9 mouse cellular contexts compared by ENCODE assay signal in genomic region chr3:108328441-108328841, GRCm38 (mm10). TPM values are rescaled to one million over a fixed set of nuclear protein-coding genes. Genes with fewer than 3 reads are reported as not detected.
A peak's percentile ranks its signal among the peaks of the same experiment; 100 is the strongest.
DNase-seq lines count a peak whose midpoint lies in the region; ATAC-seq lines count a peak whose summit lies in the region.
"Had no signal": no experiment of that assay in that cellular context is flagged by ENCODE, and none has a peak within 500 bp of the region (broad histone marks: within the 10 kb centered on the region; RNA-seq: fewer than 3 reads in every experiment).

No protein-coding gene starts in this region.

- no peak for ATAC-seq in intestine, embryonic 14.5 days (replicated peaks; ENCODE audit: low FRiP score, low TSS enrichment, low read depth)
- no peak for ATAC-seq in limb, embryonic 15.5 days (ENCODE audit: insufficient number of reproducible peaks, low FRiP score, low TSS enrichment, low read depth)

- no peaks in the 10 kb centered on the region for H3K9me3 ChIP-seq in intestine, embryonic 14.5 days (ENCODE audit: control insufficient read depth, low read length)
- no peaks in the 10 kb centered on the region for H3K9me3 ChIP-seq in limb, embryonic 15.5 days
- H3K9me3 ChIP-seq: G1E had no signal

- H3K36me3 ChIP-seq in intestine, embryonic 14.5 days (ENCODE audit: control insufficient read depth, insufficient read depth, low read length) = peaks cover 4% of the 10 kb centered on the region; the same call in 1 of the 2 replicates
- H3K36me3 ChIP-seq in limb, embryonic 15.5 days = peaks cover 12% of the 10 kb centered on the region
- H3K36me3 ChIP-seq: G1E had no signal

- intact Hi-C loops in left cerebral cortex, postnatal 10 days (cut with DNase I) = loop anchor here (5.0 kb wide), 1 partner anchor 41 kb away; no protein-coding TSS in a partner anchor
- intact Hi-C loops in gastrocnemius, postnatal 36 days (cut with DNase I) = no loop called here

- no peaks in the 10 kb centered on the region for H3K4me1 ChIP-seq in intestine, embryonic 14.5 days (replicated peaks; ENCODE audit: control insufficient read depth, insufficient read depth, low read length)
- H3K4me1 ChIP-seq in limb, embryonic 15.5 days = peaks cover 7% of the 10 kb centered on the region; the same call in 1 of the 2 replicates

- no peak overlapping the region for H3K4me2 ChIP-seq in intestine, embryonic 14.5 days (ENCODE audit: low read length)
- no peak overlapping the region for H3K4me2 ChIP-seq in limb, embryonic 15.5 days

- DNase-seq in left cerebral cortex, postnatal 10 days (ENCODE audit: extremely low spot score in 1 of 2, low spot score in 2 of 2) = peak; percentile 45 to 76
- no peak for DNase-seq in left cerebral cortex, adult 8-10 months (ENCODE audit: low spot score in 2 of 2)
- DNase-seq in brain, embryonic 18.5 days (ENCODE audit: low read depth, low spot score) = peak; percentile 28
- DNase-seq in gastrocnemius, postnatal 36 days = peak; percentile 56 to 57
- DNase-seq in intestine, embryonic 14.5 days (ENCODE audit: low spot score) = no peak
- peak; percentile 58 for DNase-seq in right cerebral cortex, postnatal 14 days
- DNase-seq in embryo, embryonic 10.5 days (ENCODE audit: low spot score) = no peak

- H3K27me3 ChIP-seq in intestine, embryonic 14.5 days (replicated peaks; ENCODE audit: control insufficient read depth, insufficient read depth, low read length) = no peaks in the 10 kb centered on the region
- H3K27me3 ChIP-seq in limb, embryonic 15.5 days = no peaks in the 10 kb centered on the region

- H3K9ac ChIP-seq in intestine, embryonic 14.5 days (ENCODE audit: low read length) = no peak overlapping the region
- H3K9ac ChIP-seq in limb, embryonic 15.5 days = no peak overlapping the region

- 48% methylated on average over 9 of the region's 9 CpGs for whole genome bisulfite sequencing in intestine, embryonic 14.5 days
- WGBS in limb, embryonic 15.5 days = 38% methylated on average over 9 of the region's 9 CpGs

- H3K4me3 ChIP-seq in intestine, embryonic 14.5 days (ENCODE audit: low read depth, low read length) = no peak overlapping the region
- H3K4me3 ChIP-seq in limb, embryonic 15.5 days = no peak overlapping the region

- peak overlapping the region; percentile 34; the same call in 1 of the 2 replicates for H3K27ac ChIP-seq in intestine, embryonic 14.5 days (ENCODE audit: low read depth)
- peak overlapping the region; percentile 77 for H3K27ac ChIP-seq in limb, embryonic 15.5 days

RNA-seq across cellular contexts. Expression of gene Mybphl, which starts 36.3 kb away (rescaled TPM):
- total RNA-seq in left cerebral cortex, postnatal 10 days (2021) = not detected
- total RNA-seq in left cerebral cortex, adult 8-10 months (2022) = not detected
- total RNA-seq in gastrocnemius, postnatal 36 days (2021) = not detected
- polyA plus RNA-seq in intestine, embryonic 14.5 days (2014; fragmentation: Nextera tagmentation; extraction: Ambion mirVana) = not detected in 2 replicates
- polyA plus RNA-seq in limb, embryonic 15.5 days (2015; fragmentation: Nextera tagmentation; extraction: Ambion mirVana) = not detected in 2 replicates
- total RNA-seq: G1E had no signal
- polyA plus RNA-seq: G1E had no signal

RNA-seq across cellular contexts. Expression of gene Sort1, which starts 44.6 kb away (rescaled TPM):
- total RNA-seq in left cerebral cortex, postnatal 10 days (2021) = 100 to 1,000 TPM; 176 to 177 TPM
- total RNA-seq in left cerebral cortex, adult 8-10 months (2022) = 100 to 1,000 TPM; 273 to 299 (median 284) TPM
- total RNA-seq in gastrocnemius, postnatal 36 days (2021) = 10 to 100 TPM; 36.7 to 37.8 TPM
- 11.4 and 13.5 TPM in 2 replicates for polyA plus RNA-seq in intestine, embryonic 14.5 days (2014; fragmentation: Nextera tagmentation; extraction: Ambion mirVana)
- polyA plus RNA-seq in limb, embryonic 15.5 days (2015; fragmentation: Nextera tagmentation; extraction: Ambion mirVana) = 10.2 and 12.8 TPM in 2 replicates

RNA-seq across cellular contexts. Expression of gene Psrc1, which starts 55.2 kb away (rescaled TPM):
- total RNA-seq in left cerebral cortex, postnatal 10 days (2021) = 1 to 10 TPM; 6.9 to 10.0 TPM
- 10 to 100 TPM; 11.1 to 13.8 (median 11.7) TPM for total RNA-seq in left cerebral cortex, adult 8-10 months (2022)
- total RNA-seq in gastrocnemius, postnatal 36 days (2021) = under 1 TPM; 0.26 to 0.32 TPM
- polyA plus RNA-seq in intestine, embryonic 14.5 days (2014; fragmentation: Nextera tagmentation; extraction: Ambion mirVana) = 35.1 and 41.4 TPM in 2 replicates
- polyA plus RNA-seq in limb, embryonic 15.5 days (2015; fragmentation: Nextera tagmentation; extraction: Ambion mirVana) = 37.8 and 40.2 TPM in 2 replicates

Comparison
In these comparisons a context has a peak if more than half of its experiments do, and no peak if none do; other contexts are left out.
1. DNase-seq: peak in left cerebral cortex, postnatal 10 days (2 of 2), brain, embryonic 18.5 days (single experiment), gastrocnemius, postnatal 36 days (2 of 2) and right cerebral cortex, postnatal 14 days (single experiment); none in left cerebral cortex, adult 8-10 months (0 of 2), intestine, embryonic 14.5 days (single experiment) and embryo, embryonic 10.5 days (single experiment).
2. RNA of gene Sort1, which starts 44.6 kb away (total RNA-seq): 273 to 299 TPM in left cerebral cortex, adult 8-10 months and 176 to 177 TPM in left cerebral cortex, postnatal 10 days; 36.7 to 37.8 TPM in gastrocnemius, postnatal 36 days; every median in the first group is over 4 times any median in the second.
3. RNA of gene Psrc1, which starts 55.2 kb away (total RNA-seq): 11.1 to 13.8 TPM in left cerebral cortex, adult 8-10 months and 6.9 to 10.0 TPM in left cerebral cortex, postnatal 10 days; 0.26 to 0.32 TPM in gastrocnemius, postnatal 36 days; every median in the first group is over 4 times any median in the second.